Mouse (Mus musculus) forebrain, embryonic 16.5 days (tissue): ENCODE results near the gene Tfb1m. TPM values are rescaled to one million over a fixed set of nuclear protein-coding genes. Genes with fewer than 3 reads are reported as not detected.

Experiments used
- ATAC-seq: fragments of 200-750 bp; cut with Nextera tagmentation; 2 replicates; pipeline ENCODE4 v1.8.0; 2017; ENCODE audit warnings: mild to moderate bottlenecking, moderate library complexity
- H3K27ac ChIP-seq: fragments of 300-500 bp; sonication (generic); 2 replicates; pipeline ENCODE4 v1.5.1; 2014; ENCODE audit warnings: low read length, control low read depth
- H3K27me3 ChIP-seq: fragments of 300-500 bp; sonication (generic); replicated peaks from 2 replicates; pipeline ENCODE4 v1.6.1; 2014; ENCODE audit warnings: low read length; ENCODE audit not compliant: control insufficient read depth, insufficient read depth
- H3K36me3 ChIP-seq: fragments of 300-500 bp; sonication (generic); 2 replicates; pipeline ENCODE4 v1.6.1; 2014; ENCODE audit not compliant: control insufficient read depth, insufficient read depth
- H3K4me1 ChIP-seq: fragments of 300-500 bp; sonication (generic); replicated peaks from 2 replicates; pipeline ENCODE4 v1.6.1; 2014; ENCODE audit warnings: low read length; ENCODE audit not compliant: control insufficient read depth, insufficient read depth
- H3K4me2 ChIP-seq: fragments of 300-500 bp; sonication (generic); 2 replicates; pipeline ENCODE4 v1.6.1; 2014; ENCODE audit warnings: mild to moderate bottlenecking, low read length, control low read depth
- H3K4me3 ChIP-seq: fragments of 300-500 bp; sonication (generic); replicated peaks from 2 replicates; pipeline ENCODE4 v1.5.1; 2014; ENCODE audit warnings: mild to moderate bottlenecking, low read length, control low read depth
- H3K9ac ChIP-seq: fragments of 300-500 bp; sonication (generic); replicated peaks from 2 replicates; pipeline ENCODE4 v1.6.1; 2014; ENCODE audit warnings: low read depth, low read length, control low read depth
- H3K9me3 ChIP-seq: fragments of 300-500 bp; sonication (generic); 2 replicates; pipeline ENCODE4 v1.6.1; 2016; ENCODE audit warnings: low read length; ENCODE audit not compliant: control insufficient read depth
- WGBS: fragments of 180-500 bp; shearing (Covaris S2); extraction: QIAGEN DNeasy Blood & Tissue Kit; methylation state at CpG from one replicate; pipeline ENCODE4 v1.1.7; 2014; 5-methylcytosine and 5-hydroxymethylcytosine counted together
- polyA plus RNA-seq: library from polyadenylated mRNA; unstranded; fragments of >200 nt; fragmentation: Nextera tagmentation; extraction: Ambion mirVana; gene quantifications from 2 replicates; pipeline ENCODE4 v1.2.1, GENCODE M21; 2015

Gene Tfb1m
- polyA plus RNA-seq, 1 experiment from 2014 or later: 13.6 TPM

GRCm38 (mm10) chr17:3487211-3487610, 70.4 kb downstream of the Tfb1m start:
- Histone ChIP-seq H3K4me2 (no peak overlapping the region), H3K9me3 (no peaks in the 10 kb centered on the region), H3K27me3 (no peaks in the 10 kb centered on the region), H3K9ac (no peak overlapping the region), H3K36me3 (no peaks in the 10 kb centered on the region), H3K4me3 (no peak overlapping the region), H3K4me1 (peaks cover 8% of the 10 kb centered on the region), H3K27ac (no peak overlapping the region)
- 97% methylated on average over 4 of the region's 4 CpGs for WGBS
- no peak for ATAC-seq

- Histone ChIP-seq H3K36me3 (no peaks in the 10 kb centered on the region), H3K9ac (no peak overlapping the region), H3K4me2 (peak overlapping the region; percentile 12), H3K4me3 (no peak overlapping the region), H3K27ac (0 out of 2 replicates have a peak overlapping the region, but pooled peaks have one; percentile 29), H3K4me1 (peaks cover 17% of the 10 kb centered on the region), H3K9me3 (no peaks in the 10 kb centered on the region), H3K27me3 (no peaks in the 10 kb centered on the region)
- ATAC-seq: peak; percentile 44
- 61% methylated on average over 7 of the region's 7 CpGs for WGBS
Measured at GRCm38 (mm10) chr17:3485851-3486250, 71.7 kb downstream of the Tfb1m start.

- Histone ChIP-seq H3K4me1 (peaks cover 16% of the 10 kb centered on the region), H3K9me3 (no peaks in the 10 kb centered on the region), H3K4me3 (peak overlapping the region; percentile 26), H3K27ac (peak overlapping the region; percentile 85), H3K4me2 (peak overlapping the region; percentile 12), H3K36me3 (no peaks in the 10 kb centered on the region), H3K27me3 (no peaks in the 10 kb centered on the region), H3K9ac (peak overlapping the region; percentile 32)
- ATAC-seq: no peak
- WGBS: 79% methylated on average over 8 of the region's 8 CpGs
Measured at GRCm38 (mm10) chr17:3483091-3483490, 74.5 kb downstream of the Tfb1m start.

GRCm38 (mm10) chr17:3481576-3482575, 75.7 kb downstream of the Tfb1m start:
- H3K27me3 ChIP-seq: no peaks in the 10 kb centered on the region
- peak overlapping the region; percentile 26 for H3K4me3 ChIP-seq
- H3K9ac ChIP-seq: peak overlapping the region; percentile 6; the same call in 1 of the 2 replicates
- peak overlapping the region; percentile 85 for H3K27ac ChIP-seq
- peaks cover 10% of the 10 kb centered on the region for H3K4me1 ChIP-seq
- 33% methylated on average over 7 of the region's 7 CpGs for WGBS
- peak; percentile 87 for ATAC-seq
- peak overlapping the region; percentile 12 for H3K4me2 ChIP-seq
- no peaks in the 10 kb centered on the region for H3K9me3 ChIP-seq
- no peaks in the 10 kb centered on the region for H3K36me3 ChIP-seq

- H3K27ac ChIP-seq: no peak overlapping the region
- H3K4me2 ChIP-seq: no peak overlapping the region
- H3K27me3 ChIP-seq: no peaks in the 10 kb centered on the region
- peaks cover 4% of the 10 kb centered on the region for H3K4me1 ChIP-seq
- no peak overlapping the region for H3K9ac ChIP-seq
- no peaks in the 10 kb centered on the region for H3K9me3 ChIP-seq
- no peaks in the 10 kb centered on the region for H3K36me3 ChIP-seq
- H3K4me3 ChIP-seq: no peak overlapping the region
- WGBS: 55% methylated on average over 2 of the region's 2 CpGs
- no peak for ATAC-seq
Measured at GRCm38 (mm10) chr17:3476546-3476945, 81.0 kb downstream of the Tfb1m start.

- Histone ChIP-seq H3K4me1 (no peaks in the 10 kb centered on the region), H3K27me3 (no peaks in the 10 kb centered on the region), H3K36me3 (no peaks in the 10 kb centered on the region; the same call in 1 of the 2 replicates), H3K9ac (no peak overlapping the region), H3K4me3 (no peak overlapping the region), H3K4me2 (no peak overlapping the region), H3K27ac (no peak overlapping the region), H3K9me3 (no peaks in the 10 kb centered on the region)
- 84% methylated on average over 6 of the region's 6 CpGs for WGBS
- no peak for ATAC-seq
Measured at GRCm38 (mm10) chr17:3472018-3472417, 85.6 kb downstream of the Tfb1m start.

Other genes starting within 250 kb of the Tfb1m start
- 137 and 155 TPM in 2 replicates for gene Tiam2, start 231.2 kb downstream of the Tfb1m start, polyA plus RNA-seq
- 1.0 and 1.2 TPM in 2 replicates for gene Cldn20, start 25.2 kb downstream of the Tfb1m start, polyA plus RNA-seq
- not detected in 2 replicates for gene Nox3, start 138.5 kb upstream of the Tfb1m start, polyA plus RNA-seq